Mouse (Mus musculus) kidney, postnatal 10 days (tissue): ENCODE results near the gene C1qa.

ENCODE experiments used
- DNase-seq: peaks from one replicate; pipeline ENCODE4 v3.0.0; 2021; ENCODE audit warnings: mixed read lengths

C1qa gene

DNA sequence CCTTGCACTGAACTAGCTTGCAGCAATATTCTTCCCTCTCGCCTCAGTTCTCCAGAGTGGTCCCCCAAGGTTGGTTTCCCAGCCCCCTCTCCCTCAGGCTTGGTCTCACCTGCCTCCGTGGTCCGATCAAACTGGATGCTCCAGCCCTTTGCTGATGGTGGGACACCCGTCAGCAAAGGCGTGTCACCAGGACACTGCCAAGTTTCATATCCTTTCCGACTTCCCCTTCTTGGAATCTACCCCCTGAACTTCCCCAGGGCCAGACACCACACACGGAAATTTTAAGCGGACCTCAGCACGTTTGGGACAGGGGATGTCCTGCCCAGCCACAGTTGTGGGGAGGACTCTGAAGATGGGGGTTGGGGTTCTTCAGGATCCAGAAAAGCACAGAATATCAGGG, at the start of gene C1qa:
TSS of gene C1qa (minus strand) at position 167 of the 400 bp plus-strand sequence.
- DNase-seq, result no peak

DNA sequence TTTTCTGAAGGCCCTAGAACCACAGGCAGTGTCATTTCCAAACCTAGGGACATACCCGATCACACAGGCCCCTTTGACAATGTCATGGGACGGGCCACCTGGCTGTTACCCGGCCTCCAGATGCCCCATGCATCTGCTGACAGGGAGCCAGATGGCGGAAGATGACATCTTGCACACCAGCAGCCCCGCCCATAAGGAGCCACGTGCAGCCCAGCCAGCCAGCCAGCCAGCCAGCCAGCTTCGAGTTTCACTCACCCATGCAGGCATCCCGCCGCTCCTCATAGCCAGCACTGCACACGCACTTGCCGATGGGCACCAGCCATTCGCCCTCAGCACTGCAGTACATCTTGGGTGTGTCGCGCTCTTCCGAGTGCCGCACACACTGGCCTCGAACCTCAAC, 46.8 kb upstream of the C1qa start:
- no peak for DNase-seq

DNA sequence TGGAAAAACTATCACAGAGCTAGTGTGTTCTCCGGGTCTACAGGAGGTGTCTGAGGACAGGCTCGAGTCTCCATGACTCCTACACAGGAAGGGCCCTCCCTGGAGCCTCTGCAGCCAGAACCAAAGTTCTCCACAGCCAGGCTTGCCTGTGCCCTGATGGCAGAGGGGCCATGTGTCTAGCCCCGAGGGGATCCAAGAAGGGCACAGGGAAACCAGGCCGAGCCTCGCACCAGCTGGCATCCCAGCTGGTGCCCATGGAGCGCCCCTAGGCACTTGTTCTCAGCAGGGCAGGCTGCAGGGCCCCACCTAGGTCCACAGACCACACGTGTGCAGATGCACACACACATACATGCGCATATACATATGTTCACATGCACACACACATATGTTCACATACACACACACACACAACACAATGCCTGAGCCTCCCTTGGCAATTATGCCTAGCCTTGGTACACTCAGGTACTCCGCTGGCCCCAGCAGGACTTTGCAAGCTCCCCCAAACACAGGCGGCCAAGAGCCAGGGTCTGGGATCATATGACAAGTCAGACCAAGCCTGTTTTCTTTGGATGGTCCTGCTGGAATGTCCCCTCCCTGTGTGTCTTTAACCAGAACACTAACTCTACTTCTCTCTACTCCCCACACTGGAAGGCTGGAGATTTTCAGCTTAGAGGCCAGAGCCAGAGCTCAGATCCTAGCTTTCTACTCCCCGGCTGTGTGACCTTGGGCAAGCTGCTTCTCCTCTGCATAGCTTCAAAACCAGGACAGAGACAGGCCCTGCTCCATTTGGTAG, 46.2 kb upstream of the C1qa start:
- DNase-seq, result peak; percentile 43

DNA sequence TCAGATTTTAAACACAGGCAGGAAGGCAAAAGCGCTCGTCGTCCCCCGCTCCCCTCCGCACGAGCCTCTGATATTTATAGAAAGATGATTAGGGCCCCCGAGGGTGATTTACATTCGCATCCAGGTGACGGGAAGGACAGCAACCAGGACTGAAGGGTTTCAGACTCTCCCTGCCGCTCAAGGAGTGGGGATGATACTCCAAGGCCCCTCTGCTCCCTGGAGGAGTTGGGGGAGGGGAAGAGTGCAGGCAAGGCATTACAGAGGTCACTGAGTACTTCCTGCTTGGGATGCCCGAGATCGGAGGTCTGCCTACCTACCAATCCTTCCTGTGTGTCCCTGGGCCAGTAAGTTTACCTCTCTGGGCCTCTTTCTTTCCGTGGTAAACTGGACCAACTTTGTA, 44.6 kb upstream of the C1qa start:
- no peak for DNase-seq

DNA sequence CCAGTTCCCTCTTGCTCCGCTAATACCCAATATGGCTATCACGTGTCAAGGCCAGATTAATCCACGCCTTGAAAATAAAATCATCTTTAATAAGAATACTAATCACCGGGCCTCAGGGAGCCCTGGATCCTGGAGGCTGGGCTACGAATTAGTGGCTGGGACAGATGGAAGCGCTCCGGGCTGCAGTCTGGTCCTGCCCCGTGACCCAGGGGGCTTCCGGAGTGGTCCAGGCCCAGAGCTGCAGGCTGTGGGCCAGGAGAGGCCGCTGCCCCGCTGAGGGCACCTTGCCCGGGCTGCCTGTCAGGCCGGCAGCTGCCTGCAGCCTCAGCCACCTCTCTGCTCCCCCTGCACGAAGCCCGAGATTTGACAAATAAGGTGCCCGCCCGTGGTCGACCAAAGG, 44.2 kb upstream of the C1qa start:
- peak; percentile 74 for DNase-seq

DNA sequence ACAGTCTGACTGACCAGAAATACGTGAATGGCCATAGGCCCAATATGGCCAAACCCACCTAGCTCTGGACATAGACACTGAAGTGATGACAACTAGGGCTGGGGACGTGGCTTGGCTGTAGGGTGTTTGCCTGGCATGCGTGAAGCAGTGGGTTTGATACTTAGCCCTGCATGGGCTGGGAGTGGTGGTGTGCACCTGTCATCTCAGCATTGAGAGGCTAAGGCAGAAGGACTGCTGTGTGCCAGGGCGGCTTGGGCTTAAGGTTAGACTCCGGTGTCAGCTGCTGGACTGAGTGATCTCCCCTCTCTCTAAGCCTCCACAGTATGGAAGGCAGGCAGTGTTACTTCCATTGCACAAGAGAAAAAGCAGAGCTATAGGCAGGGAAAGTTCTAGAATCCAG, 39.3 kb upstream of the C1qa start:
- DNase-seq, result no peak

DNA sequence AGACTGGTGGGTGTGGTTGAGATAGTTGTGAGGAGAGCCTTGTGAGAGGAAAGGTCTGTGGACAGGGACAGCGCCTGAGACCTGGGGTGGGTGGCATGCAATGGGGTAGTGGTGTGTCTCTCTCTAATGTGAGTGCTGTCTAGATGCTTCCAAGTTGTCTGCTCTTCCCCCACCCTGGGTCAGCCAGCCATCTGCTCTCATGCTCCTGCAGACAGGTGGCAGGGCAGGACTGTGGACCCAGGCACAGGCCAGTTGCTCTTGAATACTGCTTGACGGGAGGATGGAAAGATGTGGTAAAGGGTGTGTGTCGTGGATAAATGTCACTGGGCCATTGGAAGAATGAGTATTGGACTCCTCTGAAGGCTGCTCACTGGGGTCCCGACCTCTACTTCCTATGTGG, 38.7 kb upstream of the C1qa start:
- DNase-seq, result no peak

DNA sequence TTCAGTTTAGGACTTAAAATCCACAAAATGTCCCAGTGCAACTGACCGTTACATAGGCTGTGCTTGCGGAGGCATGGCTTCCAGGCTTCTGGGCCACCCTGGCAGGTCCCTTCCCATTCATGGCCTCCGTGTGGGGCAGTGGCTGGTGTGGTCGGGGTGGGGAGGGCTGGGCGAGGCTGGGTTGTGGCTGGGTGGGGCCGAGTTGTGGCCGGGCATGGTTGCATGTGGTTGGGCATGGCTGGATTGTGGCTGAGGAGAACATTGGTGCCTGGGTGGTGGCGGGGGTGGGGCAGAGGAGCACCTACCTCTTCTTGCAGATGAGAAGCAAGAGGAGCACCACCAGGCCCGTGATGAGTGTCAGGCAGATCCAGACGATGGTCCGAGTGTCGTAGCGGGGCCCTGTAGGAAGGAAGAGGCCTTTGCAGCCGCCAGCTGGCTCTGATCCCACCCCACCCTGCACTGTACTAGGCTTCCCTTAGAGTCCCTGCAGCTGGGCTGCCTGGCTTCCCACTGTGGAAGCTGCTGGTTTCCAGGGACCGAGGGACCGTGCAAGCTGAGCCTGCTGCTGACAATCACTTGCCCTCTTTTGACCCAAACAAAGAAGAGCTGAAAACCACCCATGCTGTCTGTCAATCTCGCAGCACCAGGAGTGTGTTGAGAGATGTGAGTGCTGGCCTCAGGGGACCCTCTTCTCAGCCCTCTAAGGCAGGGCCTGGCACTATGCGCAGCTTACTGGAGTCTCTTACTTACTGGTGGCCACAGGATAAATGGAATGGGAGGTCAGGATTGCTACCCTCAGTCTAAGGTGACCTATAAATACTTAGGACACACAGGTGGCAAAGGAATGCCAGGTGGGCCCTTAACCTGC, 36.4 kb upstream of the C1qa start:
- peak; percentile 73 for DNase-seq

DNA sequence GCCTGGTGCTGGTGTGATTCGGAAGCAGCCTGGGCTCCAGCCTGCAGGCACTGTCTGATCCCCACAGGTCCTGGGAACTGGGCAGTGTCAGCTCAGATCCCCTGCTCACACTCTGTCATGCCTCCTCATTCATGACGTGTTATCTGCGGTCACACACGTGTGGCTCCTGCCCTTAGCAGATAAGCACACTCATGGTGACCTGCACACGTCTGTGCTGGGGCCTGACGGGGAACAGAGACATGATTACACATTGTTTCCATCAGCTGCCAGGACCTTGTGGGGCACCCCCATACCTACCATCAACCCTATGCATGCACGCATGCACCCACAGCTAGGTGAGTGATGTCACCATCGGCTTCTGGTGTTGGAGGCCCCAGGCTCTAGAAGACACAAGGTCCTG, 31.9 kb upstream of the C1qa start:
- DNase-seq, result no peak

DNA sequence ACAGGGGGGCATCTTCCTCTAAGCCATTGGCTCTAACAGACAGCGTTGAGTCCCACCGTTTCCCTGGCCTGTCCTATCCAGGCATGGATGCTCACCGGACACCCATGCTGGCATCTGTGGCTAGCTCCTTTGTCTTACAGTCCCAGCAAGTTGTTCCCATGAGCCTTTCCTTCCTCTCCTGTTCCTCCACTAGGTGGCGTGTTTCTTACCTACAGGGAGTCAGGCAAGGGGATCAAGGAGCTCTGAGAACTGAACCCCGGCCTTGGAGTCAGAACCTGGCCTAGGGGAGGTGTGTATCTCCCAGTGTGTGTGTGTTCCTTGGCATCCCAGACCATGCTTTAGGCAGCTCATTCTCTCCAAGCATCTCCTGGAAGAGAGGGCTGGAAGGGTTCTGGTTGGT, 30.3 kb upstream of the C1qa start:
- DNase-seq, result peak; percentile 54

DNA sequence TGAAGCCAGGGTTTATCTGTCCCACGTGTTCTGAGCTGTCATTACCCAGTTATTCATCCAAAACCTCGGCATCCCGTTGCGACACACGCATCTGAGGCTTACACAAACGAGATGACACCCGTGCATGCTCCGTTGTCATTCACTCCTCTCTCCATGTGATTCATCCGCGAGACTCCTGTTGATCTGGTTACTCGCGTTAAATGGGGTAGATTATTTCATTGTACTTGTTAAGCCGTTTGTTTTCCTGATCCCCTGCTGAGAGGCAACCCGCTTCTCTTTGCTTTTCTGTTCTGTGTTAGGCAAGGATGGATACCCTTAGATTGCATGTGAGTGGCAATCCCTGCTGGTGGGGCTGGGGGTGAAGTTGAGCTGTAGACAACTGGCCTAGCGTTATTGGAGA, 27.2 kb upstream of the C1qa start:
- no peak for DNase-seq

DNA sequence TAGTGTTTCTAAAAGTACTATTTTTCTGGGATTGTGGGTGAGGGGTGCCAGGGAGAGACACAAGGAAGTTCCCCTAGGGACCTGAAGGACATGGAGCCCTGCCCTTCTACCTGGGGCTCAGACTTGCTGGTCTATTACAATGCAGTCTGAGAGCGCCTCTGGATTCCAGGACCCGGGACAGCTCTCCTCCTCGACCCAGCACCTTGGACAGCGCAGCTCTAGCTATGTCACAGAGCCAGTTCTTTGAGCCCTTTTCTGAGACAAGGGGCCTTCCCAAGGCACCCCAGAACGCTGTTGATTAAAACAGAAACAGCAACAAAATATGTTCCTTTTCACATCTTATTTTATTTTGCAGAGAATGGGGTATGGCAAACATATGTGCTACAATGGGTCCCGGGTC, 25.9 kb upstream of the C1qa start:
- peak; percentile 88 for DNase-seq

DNA sequence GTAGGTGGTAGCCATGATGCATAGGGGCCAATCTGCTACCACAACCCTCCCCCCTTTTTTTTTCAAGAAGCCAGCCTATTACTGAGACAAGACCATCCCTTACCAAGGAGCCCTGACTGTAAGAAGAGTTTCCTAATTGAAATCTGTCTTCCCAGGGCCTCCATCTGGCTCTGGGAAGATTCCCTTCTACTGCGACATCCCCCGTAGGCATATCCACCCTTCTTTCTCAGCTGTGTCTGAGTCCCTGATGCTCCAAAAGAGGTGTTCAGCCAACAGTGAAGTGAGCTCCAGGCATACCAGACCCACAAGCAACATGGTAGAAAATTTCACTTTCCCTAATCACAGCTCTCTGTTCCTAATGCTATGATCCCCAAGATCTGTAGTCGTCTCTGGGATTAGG, 20.9 kb upstream of the C1qa start:
- DNase-seq, result no peak

DNA sequence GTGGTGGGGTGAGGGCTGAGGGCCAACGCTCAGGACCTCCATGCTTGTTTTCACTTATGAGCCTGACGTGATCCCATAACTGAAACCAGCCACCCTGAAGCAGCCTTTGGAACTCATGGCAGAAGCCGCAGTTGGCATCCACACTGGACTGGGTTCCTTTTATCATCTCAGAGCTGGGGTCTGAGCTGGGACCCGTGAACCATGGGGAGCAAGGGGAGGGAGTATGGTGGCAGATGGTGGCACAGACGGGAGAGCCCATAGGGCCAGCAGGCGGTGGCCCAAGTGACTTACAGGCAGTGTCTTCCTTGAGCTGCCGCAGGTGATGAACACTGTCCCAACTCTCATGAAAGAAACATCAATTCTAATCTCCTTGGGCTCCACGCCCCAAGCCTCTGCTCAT, 20.2 kb upstream of the C1qa start:
- no peak for DNase-seq

DNA sequence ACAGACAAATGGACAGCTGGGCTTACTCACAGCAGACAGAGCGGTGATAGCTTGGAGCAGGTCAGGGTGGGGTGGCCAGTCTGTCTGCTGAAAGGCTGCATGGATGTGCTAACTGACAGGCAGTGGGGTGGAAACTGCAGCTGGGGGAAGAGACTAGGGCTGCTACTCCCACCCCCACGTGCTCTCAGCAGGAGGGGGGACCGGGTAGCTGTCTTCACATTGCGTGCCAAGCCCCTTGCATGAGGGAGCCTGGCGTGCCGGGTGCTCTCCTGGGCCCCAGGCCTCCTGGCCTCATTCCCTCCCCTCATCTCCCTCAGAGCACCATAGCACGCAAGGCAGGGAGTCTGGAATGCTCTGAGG, 18.5 kb upstream of the C1qa start:
- no peak for DNase-seq

DNA sequence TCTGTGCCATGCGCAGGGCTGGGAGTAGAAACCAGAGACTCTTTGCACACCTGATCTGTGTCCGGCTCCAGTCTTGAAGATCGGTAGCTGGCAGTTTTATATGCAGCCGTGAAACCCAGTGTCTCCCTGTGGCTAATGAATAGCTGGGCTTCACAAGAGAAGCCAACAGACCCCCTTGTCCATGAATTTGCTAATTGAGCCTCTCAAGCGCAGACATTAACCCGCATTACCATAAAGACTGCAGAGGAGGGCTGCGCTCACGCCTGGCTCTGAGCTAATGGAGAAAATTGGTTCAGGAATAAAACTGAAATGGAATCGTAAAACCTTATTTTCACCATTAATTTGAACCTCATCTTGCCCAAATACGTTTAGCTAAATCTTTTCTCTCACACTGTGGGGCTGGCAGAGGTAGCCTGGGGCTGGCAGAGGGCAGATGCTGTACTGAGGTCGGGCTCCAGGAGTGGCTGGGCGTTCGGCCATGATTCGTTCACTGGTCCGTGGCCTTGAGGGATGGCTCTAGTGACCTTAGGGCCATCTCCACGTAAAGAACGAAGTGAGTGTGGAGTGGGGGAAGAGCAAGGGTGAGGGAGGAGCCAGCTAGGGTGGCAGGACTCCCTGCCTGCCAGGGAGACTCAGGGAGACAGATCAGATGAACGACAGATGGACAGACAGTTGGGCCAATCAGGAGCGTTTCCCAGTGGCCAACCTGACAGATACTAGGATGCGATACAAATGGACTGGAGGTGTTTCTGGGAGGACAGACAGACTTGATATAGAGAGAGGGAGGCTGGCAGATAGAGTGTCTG, 18.0 kb upstream of the C1qa start:
- no peak for DNase-seq

DNA sequence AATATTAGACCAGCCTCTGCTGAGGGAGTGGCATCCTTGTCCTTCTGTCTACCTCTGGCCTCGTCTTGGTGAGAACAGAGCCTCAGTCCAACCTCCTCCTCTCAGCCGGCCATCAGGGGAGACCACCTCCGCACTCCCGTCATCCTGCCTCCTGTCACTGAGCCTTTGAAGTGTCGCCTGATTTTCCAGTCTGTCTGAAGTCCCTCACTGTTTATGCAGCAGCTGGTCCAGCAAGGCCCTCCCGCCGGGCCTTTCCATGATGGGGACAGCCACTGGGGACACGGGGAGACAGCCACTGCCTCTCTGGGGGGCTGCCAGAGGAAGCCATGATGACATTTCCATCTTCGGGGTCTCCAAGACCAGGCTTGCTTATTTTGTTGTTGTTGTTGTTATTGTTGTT, 14.2 kb upstream of the C1qa start:
- no peak for DNase-seq

DNA sequence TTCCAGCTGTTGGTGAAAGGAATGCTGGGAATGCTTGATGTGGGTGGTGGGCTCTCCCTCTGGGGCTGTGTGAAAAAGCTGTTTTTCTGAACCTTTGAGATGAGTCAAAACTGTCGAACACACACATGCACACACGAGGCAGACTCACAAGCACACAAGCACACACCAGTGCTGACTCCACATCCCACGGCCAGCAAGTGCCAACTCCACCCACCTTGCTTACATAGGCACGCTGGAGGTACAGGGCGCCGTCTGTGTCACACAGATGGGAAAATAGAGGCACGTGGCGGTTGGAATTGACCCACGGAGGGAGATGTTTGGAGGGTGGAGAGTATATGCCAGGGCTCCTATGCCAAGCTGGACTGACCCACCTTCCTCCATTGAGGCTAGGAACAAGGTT, 13.2 kb upstream of the C1qa start:
- DNase-seq, result no peak

DNA sequence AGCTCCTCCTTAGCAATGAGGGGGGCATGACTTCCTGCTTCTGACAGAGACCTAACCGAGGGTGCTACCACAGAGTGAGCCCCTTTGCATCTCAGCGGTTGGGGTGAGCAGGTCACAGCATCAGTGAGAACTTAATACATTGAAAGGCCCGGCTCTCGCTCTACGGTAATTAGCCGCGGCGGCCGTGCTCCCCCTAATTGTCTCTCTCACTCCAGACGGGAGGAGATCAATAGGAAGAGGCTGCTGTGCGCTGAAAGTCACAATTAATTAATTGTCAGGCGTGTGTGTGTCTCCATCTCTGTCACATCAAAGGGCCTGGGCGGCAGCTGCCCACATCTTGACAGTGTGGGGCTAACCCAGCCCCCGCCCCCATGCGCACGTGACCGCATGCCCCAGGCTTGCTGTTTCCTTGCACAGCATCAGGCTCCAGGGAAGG, 12.6 kb upstream of the C1qa start:
- no peak for DNase-seq

DNA sequence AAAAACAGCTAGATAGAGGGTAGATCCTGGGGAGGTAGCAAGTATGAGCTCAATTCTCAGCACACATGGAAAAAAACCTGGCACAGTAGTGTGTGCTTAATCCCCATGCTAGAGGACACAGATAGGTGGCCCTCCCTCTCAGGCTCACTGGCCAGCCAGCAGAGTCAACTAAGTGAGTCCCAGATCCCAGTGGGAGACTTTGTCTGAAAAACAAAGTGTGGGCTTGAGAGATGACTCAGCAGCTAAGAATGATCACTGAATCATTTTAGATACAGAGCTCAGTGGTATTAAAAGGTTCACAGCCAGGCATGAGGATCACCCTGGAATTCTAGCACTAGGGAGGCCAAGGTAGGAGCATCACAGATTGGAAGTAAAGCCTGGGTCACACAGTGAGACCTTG, 9.2 kb upstream of the C1qa start:
- DNase-seq, result no peak

DNA sequence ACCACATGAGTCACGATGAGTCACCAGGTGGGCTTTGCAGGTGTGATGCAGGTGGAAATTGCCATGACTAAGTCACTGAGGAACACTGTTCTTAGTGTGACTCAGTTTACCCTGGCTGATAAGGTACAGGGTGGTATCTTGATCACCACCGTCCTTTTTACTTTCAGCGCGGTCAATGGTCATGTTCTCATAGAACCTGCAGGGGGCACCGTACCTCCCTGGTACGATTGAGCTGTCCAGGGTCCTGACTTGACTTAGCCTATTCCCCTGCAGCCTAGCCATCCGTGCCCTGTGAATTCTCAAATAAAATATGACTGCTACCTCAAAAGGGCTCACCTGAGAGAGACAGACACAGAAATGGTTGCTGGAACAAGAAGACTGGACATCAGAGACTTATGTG, 8.4 kb upstream of the C1qa start:
- DNase-seq, result peak; percentile 81

DNA sequence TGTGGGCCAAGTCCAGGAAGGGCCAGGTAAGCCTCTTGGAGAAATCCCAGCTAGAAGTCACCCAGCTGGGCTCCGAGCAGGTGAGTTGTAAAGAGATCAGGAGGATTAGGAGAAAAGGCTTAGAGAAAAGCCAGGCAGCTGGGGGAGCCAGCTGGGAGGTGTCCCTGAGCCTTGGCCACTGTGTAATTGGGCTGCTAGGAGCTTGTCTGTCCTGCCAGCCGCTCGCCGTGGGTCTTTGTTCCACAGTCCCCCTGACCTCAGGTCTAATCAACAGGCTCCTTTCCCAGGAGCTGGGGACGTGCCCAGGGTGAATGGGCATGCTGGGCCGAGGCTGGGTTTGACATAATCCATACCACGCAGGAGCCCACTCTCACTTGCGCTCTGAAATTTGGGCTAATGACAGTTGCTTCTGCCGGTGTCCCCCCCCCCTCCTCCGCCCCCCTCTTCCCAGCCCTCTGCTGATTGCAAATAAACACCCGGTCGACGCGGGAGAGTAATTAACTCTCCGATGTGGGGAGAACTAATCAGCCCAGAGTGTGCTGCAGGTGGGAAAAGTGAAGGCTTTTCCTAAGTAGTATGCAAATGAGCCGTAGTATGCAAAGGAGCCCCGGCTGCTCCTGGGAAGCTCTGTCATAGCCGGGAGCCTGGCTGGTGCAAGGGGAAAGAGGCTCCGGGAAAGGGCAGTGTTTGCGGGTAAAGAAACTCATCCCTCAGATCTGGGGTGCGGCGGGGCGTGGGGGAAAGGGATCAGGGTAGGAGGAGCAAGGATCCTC, 6.3 kb upstream of the C1qa start:
- DNase-seq, result no peak

DNA sequence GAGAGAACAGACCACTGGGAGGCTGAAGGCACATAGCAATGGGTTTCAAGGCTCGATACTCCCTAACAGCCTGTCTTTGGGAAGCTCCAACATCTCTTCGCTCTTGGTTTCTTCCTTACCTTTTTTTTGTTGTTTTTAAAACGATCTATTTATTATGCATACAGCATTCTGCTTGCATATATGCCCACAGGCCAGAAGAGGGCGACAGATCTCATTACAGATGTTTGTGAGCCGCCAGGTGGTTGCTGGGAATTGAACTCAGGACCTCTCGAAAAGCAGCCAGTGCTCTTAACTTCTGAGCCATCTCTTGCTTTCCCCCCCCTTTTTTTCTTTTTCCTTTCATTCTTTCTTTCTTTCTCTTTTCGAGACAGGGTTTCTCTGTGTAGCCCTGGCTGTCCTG, 551 bp upstream of the C1qa start:
- DNase-seq, result no peak
